Mouse (Mus musculus) lung, postnatal 0 days (tissue): ENCODE data around the gene Spata17.

Experiments
- CTCF ChIP-seq: IDR thresholded peaks from 2 replicates; pipeline ENCODE4 v1.5.1; 2016; ENCODE audit warnings: antibody characterized with exemption, mild to moderate bottlenecking
- EP300 ChIP-seq: IDR thresholded peaks from 2 replicates; pipeline ENCODE4 v1.6.1; 2016; ENCODE audit warnings: antibody characterized with exemption, mild to moderate bottlenecking, control low read depth

- TF ChIP-seq CTCF (no peak), EP300 (0 out of 2 replicates have a peak, but pooled peaks have one; percentile 11)
Measured at GRCm38 (mm10) chr1:187102130-187102529, 113.1 kb downstream of the Spata17 start.
